Mouse (Mus musculus): ENCODE data around the gene Smad1.
A peak's percentile ranks its signal among the peaks of the same experiment; 100 is the strongest.
"Not testable (repeated sequence)": the region's sequence is repeated elsewhere in the genome, so short reads cannot be mapped to it uniquely, and the experiment has no call there.

Smad1 gene

GRCm38 (mm10) chr8:79398994-79399650 is at the start of gene Smad1:
Gene Smad1, minus strand, starts transcription at chr8:79399518.
- peak; percentile 50 to 74 for DNase-seq (ENCODE audit: low read depth in 1 of 2, low spot score in 2 of 2)

GRCm38 (mm10) chr8:79447260-79447853 is 48.0 kb upstream of the Smad1 start:
- no peak for DNase-seq (ENCODE audit: low read depth in 1 of 2, low spot score in 2 of 2)

GRCm38 (mm10) chr8:79443460-79444098 is 44.3 kb upstream of the Smad1 start:
- DNase-seq (ENCODE audit: low read depth in 1 of 2, low spot score in 2 of 2) = no peak

- DNase-seq (ENCODE audit: low read depth in 1 of 2, low spot score in 2 of 2) = no peak
Measured at GRCm38 (mm10) chr8:79433953-79434500, 34.7 kb upstream of the Smad1 start.

DNA sequence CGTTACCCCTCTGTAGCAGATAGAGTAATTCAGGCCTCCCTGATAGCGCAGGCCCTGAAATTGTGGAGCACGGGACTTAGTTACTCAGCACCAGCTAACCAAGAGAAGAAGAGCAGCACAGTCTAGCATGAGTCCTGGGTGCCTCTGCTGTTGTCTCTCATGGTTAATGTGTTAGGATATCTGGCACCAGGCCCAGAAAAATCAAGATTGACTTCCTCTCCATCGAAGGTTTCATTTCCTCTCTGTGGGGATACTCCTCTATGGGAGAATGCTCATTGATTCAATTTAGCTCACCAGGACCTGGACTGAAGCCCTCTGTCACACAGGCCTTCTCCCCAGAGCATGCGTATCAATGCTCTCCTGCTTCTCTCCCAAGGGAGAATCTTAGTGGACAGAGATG is 15.6 kb upstream of the Smad1 start:
- DNase-seq (ENCODE audit: low read depth in 1 of 2, low spot score in 2 of 2) = peak; percentile 63 to 68

- DNase-seq (ENCODE audit: low read depth in 1 of 2, low spot score in 2 of 2) = no peak
Measured at GRCm38 (mm10) chr8:79410501-79410900, 11.2 kb upstream of the Smad1 start.

DNA sequence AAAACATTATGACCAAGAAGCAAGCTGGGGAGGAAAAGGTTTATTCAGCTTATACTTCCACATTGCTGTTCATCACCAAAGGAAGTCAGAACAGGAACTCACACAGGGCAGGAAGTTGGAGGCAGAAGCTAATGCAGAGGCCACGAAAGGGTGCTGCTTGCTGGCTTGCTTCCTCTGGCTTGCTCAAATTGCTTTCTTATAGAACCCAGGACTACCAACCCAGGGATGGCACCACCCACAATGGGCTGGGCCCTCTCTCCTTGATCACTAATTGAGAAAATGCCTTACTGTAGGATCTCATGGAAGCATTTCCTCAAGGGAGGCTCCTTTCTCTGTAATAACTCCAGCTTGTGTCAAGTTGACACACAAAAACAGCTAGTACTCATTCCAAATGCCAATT is 8.0 kb upstream of the Smad1 start:
- not testable (repeated sequence) for DNase-seq (ENCODE audit: low read depth in 1 of 2, low spot score in 2 of 2)

- DNase-seq (ENCODE audit: low read depth in 1 of 2, low spot score in 2 of 2) = no peak
Measured at GRCm38 (mm10) chr8:79404895-79405557, 5.7 kb upstream of the Smad1 start.

DNA sequence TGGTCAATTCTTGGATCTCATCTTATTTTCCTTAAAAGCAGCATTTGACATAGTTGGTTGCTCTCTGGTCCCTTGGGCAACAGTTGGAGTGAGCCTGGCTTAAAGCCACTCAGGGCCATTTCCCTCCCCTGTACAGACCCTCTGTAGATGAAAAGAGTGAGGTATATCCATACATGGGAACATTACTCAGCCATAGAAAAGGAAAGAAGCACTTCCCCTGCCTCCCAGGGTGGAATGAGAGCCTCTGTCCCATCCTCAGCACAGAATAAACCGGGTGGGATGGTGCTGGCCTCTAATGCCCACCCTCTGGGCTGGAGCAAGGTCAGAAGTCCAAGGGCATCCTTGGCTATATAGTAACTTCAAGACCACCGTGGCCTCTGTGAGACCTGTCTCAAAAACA is 1.4 kb upstream of the Smad1 start:
- DNase-seq (ENCODE audit: low read depth in 1 of 2, low spot score in 2 of 2) = no peak

GRCm38 (mm10) chr8:79398251-79398981 is 902 bp downstream of the Smad1 start:
- no peak for DNase-seq (ENCODE audit: low read depth in 1 of 2, low spot score in 2 of 2)

GRCm38 (mm10) chr8:79397705-79398250 is 1.5 kb downstream of the Smad1 start:
- no peak for DNase-seq (ENCODE audit: low read depth in 1 of 2, low spot score in 2 of 2)

- DNase-seq (ENCODE audit: low read depth in 1 of 2, low spot score in 2 of 2) = no peak
Measured at GRCm38 (mm10) chr8:79396911-79397310, 2.4 kb downstream of the Smad1 start.

DNA sequence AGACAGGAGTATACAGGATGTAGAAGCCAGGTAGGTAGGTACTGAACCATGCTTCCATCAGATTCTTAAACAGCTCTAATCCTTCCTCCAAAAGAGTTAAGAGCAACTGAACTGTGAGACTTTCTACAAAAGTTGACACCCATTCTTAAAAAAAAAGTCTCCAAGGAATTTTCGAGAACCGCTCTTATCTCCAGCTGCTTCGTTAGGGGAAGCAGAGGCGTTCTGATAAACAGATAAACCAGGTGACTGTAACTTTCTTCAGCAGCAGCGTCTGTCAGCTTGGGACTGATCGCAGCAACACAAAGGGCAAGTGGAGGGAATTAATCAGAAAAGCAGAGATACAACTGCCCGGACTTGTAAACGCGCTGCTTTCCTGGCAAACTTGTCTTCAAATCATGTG is 5.3 kb downstream of the Smad1 start:
- DNase-seq (ENCODE audit: low read depth in 1 of 2, low spot score in 2 of 2) = no peak

GRCm38 (mm10) chr8:79393215-79393614 is 6.1 kb downstream of the Smad1 start:
- no peak for DNase-seq (ENCODE audit: low read depth in 1 of 2, low spot score in 2 of 2)

DNA sequence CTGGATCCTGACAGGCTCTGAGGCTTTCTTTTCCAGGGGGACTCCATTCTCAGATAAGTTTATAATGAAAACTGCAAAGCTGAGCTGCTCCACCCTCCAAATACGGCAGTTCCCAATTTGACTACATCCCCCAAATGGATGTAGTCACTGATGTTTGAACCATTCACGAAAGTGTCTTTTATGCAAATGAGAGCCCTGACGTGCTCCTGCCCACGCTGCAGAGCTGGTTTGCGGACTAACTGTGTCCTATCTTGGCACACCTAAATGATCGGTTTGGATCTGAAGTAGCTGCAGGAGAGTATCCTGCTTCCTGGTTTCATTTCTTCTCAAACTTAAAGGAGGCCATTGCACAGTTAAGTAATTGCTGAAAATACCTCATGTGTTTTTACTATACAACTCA is 6.7 kb downstream of the Smad1 start:
- DNase-seq (ENCODE audit: low read depth in 1 of 2, low spot score in 2 of 2) = no peak

DNA sequence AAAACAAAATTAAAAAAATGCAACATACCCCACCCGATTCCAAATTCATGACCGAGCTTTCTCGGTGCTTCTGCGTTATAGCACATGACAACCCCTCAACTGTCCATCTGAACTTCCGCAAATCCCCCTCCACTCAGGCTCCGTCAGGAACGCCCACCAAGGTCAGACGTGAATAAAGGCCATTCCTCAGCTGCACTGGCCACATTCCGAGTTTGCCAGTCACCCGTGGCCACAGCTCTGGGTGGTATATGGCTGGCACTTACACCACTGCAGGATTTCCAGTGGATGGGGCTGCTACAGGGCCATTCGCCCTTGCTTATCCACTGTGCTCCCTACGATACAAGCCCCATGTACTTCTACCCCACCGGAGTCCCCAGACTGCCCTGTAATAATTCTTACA is 7.9 kb downstream of the Smad1 start:
- no peak for DNase-seq (ENCODE audit: low read depth in 1 of 2, low spot score in 2 of 2)

DNA sequence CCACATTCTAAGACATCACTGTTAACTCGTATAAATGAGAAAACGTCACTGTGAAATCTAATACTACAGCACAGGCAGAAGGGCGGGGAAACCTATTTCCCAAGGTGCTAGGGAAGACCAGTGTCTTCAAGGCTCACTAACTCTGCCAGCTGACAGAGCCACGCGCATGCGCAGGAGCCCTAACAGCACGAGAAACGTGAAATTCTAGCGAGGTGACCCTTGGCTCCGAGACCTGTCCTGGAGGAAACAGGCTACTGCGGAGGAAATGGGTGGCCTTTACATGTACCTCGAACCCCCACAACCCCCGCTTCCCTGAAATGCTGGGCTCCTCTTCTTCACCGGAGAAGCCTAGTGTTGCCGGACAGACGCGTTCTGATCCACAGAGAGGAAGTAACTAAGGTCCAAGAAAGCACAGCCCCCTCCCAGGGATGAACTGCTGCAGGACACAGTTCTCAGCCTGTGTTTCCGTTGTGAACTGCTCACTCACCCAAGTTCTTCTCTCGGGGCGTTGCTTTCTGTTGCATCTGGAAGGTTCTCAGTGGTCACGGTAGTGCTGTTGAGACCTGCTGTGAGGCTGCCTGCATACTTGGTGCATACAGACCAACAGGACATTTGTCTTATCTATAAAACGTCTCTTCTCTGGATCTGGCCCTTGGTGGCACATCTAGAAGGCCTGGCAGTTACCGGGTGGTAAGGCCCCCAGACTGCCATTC is 10.1 kb downstream of the Smad1 start:
- no peak for DNase-seq (ENCODE audit: low read depth in 1 of 2, low spot score in 2 of 2)

- DNase-seq (ENCODE audit: low read depth in 1 of 2, low spot score in 2 of 2) = no peak
Measured at GRCm38 (mm10) chr8:79386831-79387230, 12.5 kb downstream of the Smad1 start.

DNA sequence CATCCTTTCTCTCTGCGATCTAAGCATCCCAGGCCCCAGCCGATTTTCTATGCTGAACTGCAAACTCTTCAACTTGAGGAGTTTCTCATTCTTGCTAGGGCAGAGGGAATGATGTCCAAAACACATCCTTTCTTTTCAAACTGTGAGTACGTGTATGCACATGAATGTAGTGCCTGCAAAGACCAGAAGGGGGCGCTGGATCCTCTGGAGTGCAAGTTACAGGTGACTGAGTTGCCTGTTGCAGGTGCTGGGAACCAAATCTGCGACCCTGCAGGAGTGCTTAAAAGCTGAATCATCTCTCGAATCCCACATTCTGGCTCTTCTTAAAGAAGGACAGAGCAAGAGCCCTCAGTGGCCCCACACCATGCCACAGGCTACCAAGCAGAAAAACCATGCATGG is 13.0 kb downstream of the Smad1 start:
- no peak for DNase-seq (ENCODE audit: low read depth in 1 of 2, low spot score in 2 of 2)

Data from monocyte, adult 2 months (primary cell).